9 mouse cellular contexts compared by ENCODE assay signal in genomic region chr2:163481539-163482029, GRCm38 (mm10). TPM values are rescaled to one million over a fixed set of nuclear protein-coding genes. Genes with fewer than 3 reads are reported as not detected.
A peak's percentile ranks its signal among the peaks of the same experiment; 100 is the strongest.
DNase-seq lines count a peak whose midpoint lies in the region; ATAC-seq lines count a peak whose summit lies in the region.
"Had no signal": no experiment of that assay in that cellular context is flagged by ENCODE, and none has a peak within 500 bp of the region (broad histone marks: within the 10 kb centered on the region; RNA-seq: fewer than 3 reads in every experiment).

No protein-coding gene starts in this region.

- 0 out of 2 replicates have a peak, but pooled peaks have one; percentile 10 for ATAC-seq in erythroid progenitor cell, adult 5-6 weeks (replicated peaks; ENCODE audit: low FRiP score, poor library complexity, severe bottlenecking)

- peak; percentile 23 to 29 for DNase-seq in cerebellum, postnatal 10 days
- DNase-seq in cerebellum, postnatal 14 days = no peak
- DNase-seq in kidney, adult 9 months = peak; percentile 44
- DNase-seq in lung, postnatal 14 days = peak; percentile 25
- no peak for DNase-seq in right cerebral cortex, postnatal 4 days
- no peak for DNase-seq in frontal cortex, adult 2 months (ENCODE audit: extremely low spot score in 1 of 2, low spot score in 1 of 2)
- DNase-seq in spleen, postnatal 10 days (ENCODE audit: low spot score in 2 of 2) = no peak

RNA-seq across cellular contexts. Expression of gene Fitm2, which starts 9.2 kb away (rescaled TPM):
- 1.1 TPM in 1 of 2 replicates, not detected in the other for total RNA-seq in erythroid progenitor cell, adult 5-6 weeks (2015; ENCODE audit: low replicate concordance)
- 0.26 and 1.7 TPM in 2 replicates for total RNA-seq in erythroid progenitor cell, adult 5-6 weeks (2017; ENCODE audit: low replicate concordance)
- 10.3 and 11.2 TPM in 2 replicates for polyA plus RNA-seq in frontal cortex, adult 2 months (2012; rRNA removed)

RNA-seq across cellular contexts. Expression of gene R3hdml, which starts 10.5 kb away (rescaled TPM):
- not detected in 2 replicates for total RNA-seq in erythroid progenitor cell, adult 5-6 weeks (2015; ENCODE audit: low replicate concordance)
- total RNA-seq in erythroid progenitor cell, adult 5-6 weeks (2017; ENCODE audit: low replicate concordance) = not detected in 2 replicates
- polyA plus RNA-seq in frontal cortex, adult 2 months (2012; rRNA removed) = 0.08 TPM in 1 of 2 replicates, not detected in the other
- polyA plus RNA-seq: erythroblast, embryonic 14.5 days had no signal

RNA-seq across cellular contexts. Expression of gene Hnf4a, which starts 25.0 kb away (rescaled TPM):
- not detected in 2 replicates for total RNA-seq in erythroid progenitor cell, adult 5-6 weeks (2015; ENCODE audit: low replicate concordance)
- not detected in 2 replicates for total RNA-seq in erythroid progenitor cell, adult 5-6 weeks (2017; ENCODE audit: low replicate concordance)
- polyA plus RNA-seq in frontal cortex, adult 2 months (2012; rRNA removed) = not detected in 2 replicates

RNA-seq across cellular contexts. Expression of gene Gdap1l1, which starts 43.3 kb away (rescaled TPM):
- not detected in 2 replicates for total RNA-seq in erythroid progenitor cell, adult 5-6 weeks (2015; ENCODE audit: low replicate concordance)
- not detected in 2 replicates for total RNA-seq in erythroid progenitor cell, adult 5-6 weeks (2017; ENCODE audit: low replicate concordance)
- polyA plus RNA-seq in frontal cortex, adult 2 months (2012; rRNA removed) = 89.3 and 90.1 TPM in 2 replicates
- polyA plus RNA-seq: erythroblast, embryonic 14.5 days had no signal

RNA-seq across cellular contexts. Expression of gene Oser1, which starts 57.1 kb away (rescaled TPM):
- 46.1 and 53.7 TPM in 2 replicates for total RNA-seq in erythroid progenitor cell, adult 5-6 weeks (2015; ENCODE audit: low replicate concordance)
- total RNA-seq in erythroid progenitor cell, adult 5-6 weeks (2017; ENCODE audit: low replicate concordance) = 18.8 and 32.0 TPM in 2 replicates
- 24.2 and 26.0 TPM in 2 replicates for polyA plus RNA-seq in frontal cortex, adult 2 months (2012; rRNA removed)

Comparison
In these comparisons a context has a peak if more than half of its experiments do, and no peak if none do; other contexts are left out.
1. DNase-seq: peak in cerebellum, postnatal 10 days (2 of 2), kidney, adult 9 months (single experiment) and lung, postnatal 14 days (single experiment); none in cerebellum, postnatal 14 days (0 of 2), right cerebral cortex, postnatal 4 days (single experiment), frontal cortex, adult 2 months (0 of 2) and spleen, postnatal 10 days (0 of 2).